Mouse (Mus musculus): ENCODE measurements around the gene Card10.

Gene Card10

GRCm38 (mm10) chr15:78834233-78835005 is 31.6 kb upstream of the Card10 start:
- no peak for DNase-seq (ENCODE audit: low spot score)

- DNase-seq (ENCODE audit: low spot score), result no peak
Observed at GRCm38 (mm10) chr15:78833582-78833981, 30.7 kb upstream of the Card10 start.

- DNase-seq (ENCODE audit: low spot score), result no peak
Observed at GRCm38 (mm10) chr15:78832701-78833123, 29.9 kb upstream of the Card10 start.

GRCm38 (mm10) chr15:78831720-78832657 is 29.1 kb upstream of the Card10 start:
- DNase-seq (ENCODE audit: low spot score), result no peak

GRCm38 (mm10) chr15:78830742-78831719 is 28.2 kb upstream of the Card10 start:
- no peak for DNase-seq (ENCODE audit: low spot score)

GRCm38 (mm10) chr15:78829636-78830035 is 26.8 kb upstream of the Card10 start:
- DNase-seq (ENCODE audit: low spot score), result no peak

- no peak for DNase-seq (ENCODE audit: low spot score)
Observed at GRCm38 (mm10) chr15:78828315-78828714, 25.5 kb upstream of the Card10 start.

- no peak for DNase-seq (ENCODE audit: low spot score)
Observed at GRCm38 (mm10) chr15:78826213-78827204, 23.7 kb upstream of the Card10 start.

- no peak for DNase-seq (ENCODE audit: low spot score)
Observed at GRCm38 (mm10) chr15:78816074-78816391, 13.2 kb upstream of the Card10 start.

GRCm38 (mm10) chr15:78815314-78816073 is 12.7 kb upstream of the Card10 start:
- DNase-seq (ENCODE audit: low spot score), result no peak

- DNase-seq (ENCODE audit: low spot score), result no peak
Observed at GRCm38 (mm10) chr15:78813603-78814002, 10.8 kb upstream of the Card10 start.

GRCm38 (mm10) chr15:78810146-78810545 is 7.3 kb upstream of the Card10 start:
- no peak for DNase-seq (ENCODE audit: low spot score)

GRCm38 (mm10) chr15:78809739-78810138 is 6.9 kb upstream of the Card10 start:
- no peak for DNase-seq (ENCODE audit: low spot score)

GRCm38 (mm10) chr15:78808980-78809379 is 6.1 kb upstream of the Card10 start:
- no peak for DNase-seq (ENCODE audit: low spot score)

- no peak for DNase-seq (ENCODE audit: low spot score)
Observed at GRCm38 (mm10) chr15:78807141-78807540, 4.3 kb upstream of the Card10 start.

GRCm38 (mm10) chr15:78806614-78807013 is 3.8 kb upstream of the Card10 start:
- no peak for DNase-seq (ENCODE audit: low spot score)

- DNase-seq (ENCODE audit: low spot score), result no peak
Observed at GRCm38 (mm10) chr15:78805351-78805750, 2.5 kb upstream of the Card10 start.

- no peak for DNase-seq (ENCODE audit: low spot score)
Observed at GRCm38 (mm10) chr15:78804326-78804725, 1.5 kb upstream of the Card10 start.

GRCm38 (mm10) chr15:78803499-78803900 is 658 bp upstream of the Card10 start:
- no peak for DNase-seq (ENCODE audit: low spot score)

Data from spleen, adult 12 weeks (tissue).